Mouse (Mus musculus): ENCODE results near the gene Erich2. TPM values are rescaled to one million over a fixed set of nuclear protein-coding genes. Genes with fewer than 3 reads are reported as not detected.
"Not testable (repeated sequence)": the region's sequence is repeated elsewhere in the genome, so short reads cannot be mapped to it uniquely, and the experiment has no call there.

The Erich2 gene
- polyA plus RNA-seq, 1 experiment from 2014 or later, result 0.80 TPM

GRCm38 (mm10) chr2:70506372-70506771 lies 2.2 kb upstream of the Erich2 start:
- H3K4me3 ChIP-seq (ENCODE audit: low read depth, low read length), result no peak overlapping the region
- 71% methylated on average over 2 of the region's 2 CpGs for WGBS
- no peaks in the 10 kb centered on the region for H3K9me3 ChIP-seq (ENCODE audit: control insufficient read depth, low read length)
- H3K4me1 ChIP-seq (replicated peaks; ENCODE audit: control insufficient read depth, insufficient read depth, low read length), result peaks cover 2% of the 10 kb centered on the region; the same call in 1 of the 2 replicates
- DNase-seq (ENCODE audit: low spot score) (no peak), ATAC-seq (replicated peaks; ENCODE audit: low FRiP score) (no peak)
- H3K9ac ChIP-seq (ENCODE audit: low read length), result no peak overlapping the region
- no peaks in the 10 kb centered on the region for H3K36me3 ChIP-seq (ENCODE audit: control insufficient read depth, insufficient read depth, low read length)
- H3K27me3 ChIP-seq (ENCODE audit: control insufficient read depth, insufficient read depth, low read length), result peaks cover 3% of the 10 kb centered on the region; the same call in 1 of the 2 replicates
- no peak overlapping the region for H3K4me2 ChIP-seq (ENCODE audit: low read depth, low read length, severe bottlenecking)
- no peak overlapping the region for H3K27ac ChIP-seq (ENCODE audit: low read depth, low read length)

- peaks cover 2% of the 10 kb centered on the region; the same call in 1 of the 2 replicates for H3K4me1 ChIP-seq (replicated peaks; ENCODE audit: control insufficient read depth, insufficient read depth, low read length)
- under 1% methylated on average over 54 of the region's 56 CpGs for WGBS
- H3K4me3 ChIP-seq (ENCODE audit: low read depth, low read length), result peak overlapping the region; percentile 46
- no peaks in the 10 kb centered on the region for H3K36me3 ChIP-seq (ENCODE audit: control insufficient read depth, insufficient read depth, low read length)
- DNase-seq (ENCODE audit: low spot score) (peak; percentile 93), ATAC-seq (replicated peaks; ENCODE audit: low FRiP score) (peak; percentile 97)
- H3K4me2 ChIP-seq (ENCODE audit: low read depth, low read length, severe bottlenecking), result peak overlapping the region; percentile 90
- H3K9ac ChIP-seq (ENCODE audit: low read length), result peak overlapping the region; percentile 56
- H3K27me3 ChIP-seq (ENCODE audit: control insufficient read depth, insufficient read depth, low read length), result peaks cover 3% of the 10 kb centered on the region; the same call in 1 of the 2 replicates
- no peak overlapping the region for H3K27ac ChIP-seq (ENCODE audit: low read depth, low read length)
- H3K9me3 ChIP-seq (ENCODE audit: control insufficient read depth, low read length), result no peaks in the 10 kb centered on the region
Measured at GRCm38 (mm10) chr2:70509021-70509632, 508 bp downstream of the Erich2 start.

- H3K4me1 ChIP-seq (replicated peaks; ENCODE audit: control insufficient read depth, insufficient read depth, low read length); H3K9me3 ChIP-seq (ENCODE audit: control insufficient read depth, low read length); H3K4me2 ChIP-seq (ENCODE audit: low read depth, low read length, severe bottlenecking); H3K27ac ChIP-seq (ENCODE audit: low read depth, low read length); H3K4me3 ChIP-seq (ENCODE audit: low read depth, low read length); H3K27me3 ChIP-seq (ENCODE audit: control insufficient read depth, insufficient read depth, low read length); ATAC-seq (replicated peaks; ENCODE audit: low FRiP score); H3K9ac ChIP-seq (ENCODE audit: low read length); H3K36me3 ChIP-seq (ENCODE audit: control insufficient read depth, insufficient read depth, low read length): not testable (repeated sequence)
- DNase-seq (ENCODE audit: low spot score), result peak; percentile 77
- 41% methylated on average over 7 of the region's 7 CpGs for WGBS
Measured at GRCm38 (mm10) chr2:70538283-70538682, 29.7 kb downstream of the Erich2 start.

- no peaks in the 10 kb centered on the region for H3K4me1 ChIP-seq (replicated peaks; ENCODE audit: control insufficient read depth, insufficient read depth, low read length)
- no peak overlapping the region for H3K4me3 ChIP-seq (ENCODE audit: low read depth, low read length)
- no peak overlapping the region for H3K4me2 ChIP-seq (ENCODE audit: low read depth, low read length, severe bottlenecking)
- H3K27me3 ChIP-seq (ENCODE audit: control insufficient read depth, insufficient read depth, low read length), result no peaks in the 10 kb centered on the region
- no peak for ATAC-seq (replicated peaks; ENCODE audit: low FRiP score)
- H3K9ac ChIP-seq (ENCODE audit: low read length), result no peak overlapping the region
- H3K36me3 ChIP-seq (ENCODE audit: control insufficient read depth, insufficient read depth, low read length), result no peaks in the 10 kb centered on the region
- DNase-seq (ENCODE audit: low spot score), result no peak
- H3K27ac ChIP-seq (ENCODE audit: low read depth, low read length), result no peak overlapping the region
- H3K9me3 ChIP-seq (ENCODE audit: control insufficient read depth, low read length), result no peaks in the 10 kb centered on the region
- 70% methylated on average over 6 of the region's 6 CpGs for WGBS
Measured at GRCm38 (mm10) chr2:70550671-70551070, 42.1 kb downstream of the Erich2 start.

GRCm38 (mm10) chr2:70551446-70551845 lies 42.8 kb downstream of the Erich2 start:
- Histone ChIP-seq H3K9me3 (ENCODE audit: control insufficient read depth, low read length) (no peaks in the 10 kb centered on the region), H3K27ac (ENCODE audit: low read depth, low read length) (no peak overlapping the region), H3K4me2 (ENCODE audit: low read depth, low read length, severe bottlenecking) (no peak overlapping the region), H3K4me3 (ENCODE audit: low read depth, low read length) (no peak overlapping the region), H3K4me1 (replicated peaks; ENCODE audit: control insufficient read depth, insufficient read depth, low read length) (no peaks in the 10 kb centered on the region), H3K9ac (ENCODE audit: low read length) (no peak overlapping the region), H3K27me3 (ENCODE audit: control insufficient read depth, insufficient read depth, low read length) (no peaks in the 10 kb centered on the region), H3K36me3 (ENCODE audit: control insufficient read depth, insufficient read depth, low read length) (no peaks in the 10 kb centered on the region)
- 83% methylated on average over 2 of the region's 2 CpGs for WGBS
- no peak for ATAC-seq (replicated peaks; ENCODE audit: low FRiP score)
- no peak for DNase-seq (ENCODE audit: low spot score)

GRCm38 (mm10) chr2:70552067-70552598 lies 43.5 kb downstream of the Erich2 start:
- Histone ChIP-seq H3K27me3 (ENCODE audit: control insufficient read depth, insufficient read depth, low read length) (no peaks in the 10 kb centered on the region), H3K9me3 (ENCODE audit: control insufficient read depth, low read length) (no peaks in the 10 kb centered on the region), H3K27ac (ENCODE audit: low read depth, low read length) (no peak overlapping the region), H3K9ac (ENCODE audit: low read length) (no peak overlapping the region), H3K36me3 (ENCODE audit: control insufficient read depth, insufficient read depth, low read length) (no peaks in the 10 kb centered on the region), H3K4me1 (replicated peaks; ENCODE audit: control insufficient read depth, insufficient read depth, low read length) (no peaks in the 10 kb centered on the region), H3K4me2 (ENCODE audit: low read depth, low read length, severe bottlenecking) (no peak overlapping the region), H3K4me3 (ENCODE audit: low read depth, low read length) (no peak overlapping the region)
- no peak for DNase-seq (ENCODE audit: low spot score)
- ATAC-seq (replicated peaks; ENCODE audit: low FRiP score), result no peak
- 86% methylated on average over 15 of the region's 15 CpGs for WGBS

GRCm38 (mm10) chr2:70552772-70553171 lies 44.2 kb downstream of the Erich2 start, which contains the start of gene Gad1:
TSS of gene Gad1 (plus strand) at chr2:70553072.
- Histone ChIP-seq H3K9ac (ENCODE audit: low read length) (no peak within 1 kb of the TSS), H3K36me3 (ENCODE audit: control insufficient read depth, insufficient read depth, low read length) (no peaks in the 10 kb centered on the region), H3K4me3 (ENCODE audit: low read depth, low read length) (no peak within 1 kb of the TSS), H3K4me1 (replicated peaks; ENCODE audit: control insufficient read depth, insufficient read depth, low read length) (no peaks in the 10 kb centered on the region), H3K27ac (ENCODE audit: low read depth, low read length) (no peak within 1 kb of the TSS), H3K4me2 (ENCODE audit: low read depth, low read length, severe bottlenecking) (no peak within 1 kb of the TSS), H3K27me3 (ENCODE audit: control insufficient read depth, insufficient read depth, low read length) (no peaks in the 10 kb centered on the region), H3K9me3 (ENCODE audit: control insufficient read depth, low read length) (no peaks in the 10 kb centered on the region)
- no peak for DNase-seq (ENCODE audit: low spot score)
- ATAC-seq (replicated peaks; ENCODE audit: low FRiP score), result no peak
- 70% methylated on average over 4 of the region's 4 CpGs for WGBS

GRCm38 (mm10) chr2:70553826-70554225 lies 45.2 kb downstream of the Erich2 start:
- H3K9ac ChIP-seq (ENCODE audit: low read length), result no peak overlapping the region
- H3K4me1 ChIP-seq (replicated peaks; ENCODE audit: control insufficient read depth, insufficient read depth, low read length), result no peaks in the 10 kb centered on the region
- H3K27me3 ChIP-seq (ENCODE audit: control insufficient read depth, insufficient read depth, low read length), result peaks cover 2% of the 10 kb centered on the region
- H3K27ac ChIP-seq (ENCODE audit: low read depth, low read length), result no peak overlapping the region
- no peak for DNase-seq (ENCODE audit: low spot score)
- H3K36me3 ChIP-seq (ENCODE audit: control insufficient read depth, insufficient read depth, low read length), result no peaks in the 10 kb centered on the region
- H3K4me3 ChIP-seq (ENCODE audit: low read depth, low read length), result no peak overlapping the region
- 78% methylated on average over 3 of the region's 3 CpGs for WGBS
- ATAC-seq (replicated peaks; ENCODE audit: low FRiP score), result no peak
- H3K4me2 ChIP-seq (ENCODE audit: low read depth, low read length, severe bottlenecking), result no peak overlapping the region
- no peaks in the 10 kb centered on the region for H3K9me3 ChIP-seq (ENCODE audit: control insufficient read depth, low read length)

All from forebrain, embryonic 11.5 days (tissue).